12 mouse cellular contexts compared by ENCODE assay signal in genomic region chr5:35609971-35610370, GRCm38 (mm10). TPM values are rescaled to one million over a fixed set of nuclear protein-coding genes. Genes with fewer than 3 reads are reported as not detected.
A peak's percentile ranks its signal among the peaks of the same experiment; 100 is the strongest.
DNase-seq lines count a peak whose midpoint lies in the region; ATAC-seq and TF ChIP-seq lines count a peak whose summit lies in the region.
"Had no signal": no experiment of that assay in that cellular context is flagged by ENCODE, and none has a peak within 500 bp of the region (broad histone marks: within the 10 kb centered on the region; RNA-seq: fewer than 3 reads in every experiment).

No protein-coding gene starts in this region.

- no peak overlapping the region for H3K9ac ChIP-seq in liver, postnatal 0 days (replicated peaks)
- H3K9ac ChIP-seq in liver, embryonic 11.5 days (ENCODE audit: low read depth, low read length), result no peak overlapping the region
- no peak overlapping the region for H3K9ac ChIP-seq in heart, embryonic 11.5 days (ENCODE audit: low read depth, low read length)
- H3K9ac ChIP-seq: heart, embryonic 15.5 days had no signal

- no peak overlapping the region for H3K4me2 ChIP-seq in liver, postnatal 0 days (ENCODE audit: low read depth, low read length)
- no peak overlapping the region for H3K4me2 ChIP-seq in liver, embryonic 11.5 days
- no peak overlapping the region for H3K4me2 ChIP-seq in heart, embryonic 11.5 days
- H3K4me2 ChIP-seq: heart, embryonic 15.5 days had no signal

- TF ChIP-seq CTCF in gastrocnemius, adult 2 months (IDR thresholded peaks at IDR 0.05), result no peak
- TF ChIP-seq CTCF in liver, postnatal 0 days (IDR thresholded peaks at IDR 0.05; ENCODE audit: low read depth), result no peak
- no peak for TF ChIP-seq CTCF in testis, adult 2 months (IDR thresholded peaks at IDR 0.05; ENCODE audit: control insufficient read depth, insufficient read depth, insufficient replicate concordance, low read depth, low read length)

- H3K27me3 ChIP-seq in liver, postnatal 0 days (ENCODE audit: insufficient read depth, low read length), result no peaks in the 10 kb centered on the region
- H3K27me3 ChIP-seq in liver, embryonic 11.5 days (replicated peaks; ENCODE audit: control insufficient read depth, insufficient read depth, low read length), result no peaks in the 10 kb centered on the region
- no peaks in the 10 kb centered on the region for H3K27me3 ChIP-seq in testis, adult 2 months (ENCODE audit: control insufficient read depth, insufficient read depth, low read length)
- H3K27me3 ChIP-seq in heart, embryonic 11.5 days (ENCODE audit: control insufficient read depth, insufficient read depth, low read length), result peaks cover 2% of the 10 kb centered on the region; the same call in 1 of the 2 replicates

- no peak overlapping the region for H3K4me3 ChIP-seq in gastrocnemius, adult 2 months
- no peak overlapping the region for H3K4me3 ChIP-seq in liver, postnatal 0 days (ENCODE audit: low read depth, low read length)
- no peak overlapping the region for H3K4me3 ChIP-seq in liver, embryonic 11.5 days (ENCODE audit: low read depth, low read length)
- peak overlapping the region; percentile 82 for H3K4me3 ChIP-seq in testis, adult 2 months (ENCODE audit: control insufficient read depth, low read depth, low read length)
- no peak overlapping the region for H3K4me3 ChIP-seq in heart, embryonic 11.5 days (ENCODE audit: low read depth, low read length)
- H3K4me3 ChIP-seq: heart, embryonic 15.5 days had no signal

- peak overlapping the region; percentile 74 for H3K27ac ChIP-seq in gastrocnemius, adult 2 months
- H3K27ac ChIP-seq in liver, postnatal 0 days (ENCODE audit: low read depth), result no peak overlapping the region
- no peak overlapping the region for H3K27ac ChIP-seq in liver, embryonic 11.5 days (ENCODE audit: low read depth, low read length)
- 0 out of 2 replicates have a peak overlapping the region, but pooled peaks have one; percentile 15 for H3K27ac ChIP-seq in testis, adult 2 months (ENCODE audit: control insufficient read depth, insufficient read depth, low read depth, low read length)
- H3K27ac ChIP-seq in heart, embryonic 11.5 days (ENCODE audit: low read depth, low read length), result no peak overlapping the region
- H3K27ac ChIP-seq: heart, embryonic 15.5 days had no signal

- H3K4me1 ChIP-seq in liver, postnatal 0 days (ENCODE audit: insufficient read depth), result no peaks in the 10 kb centered on the region; the same call in 1 of the 2 replicates
- H3K4me1 ChIP-seq in liver, embryonic 11.5 days (replicated peaks; ENCODE audit: control insufficient read depth, insufficient read depth, low read length), result no peaks in the 10 kb centered on the region
- no peaks in the 10 kb centered on the region for H3K4me1 ChIP-seq in testis, adult 2 months (ENCODE audit: control insufficient read depth, insufficient read depth, low read length)
- peaks cover 17% of the 10 kb centered on the region for H3K4me1 ChIP-seq in heart, embryonic 11.5 days (ENCODE audit: control insufficient read depth, insufficient read depth, low read length)

- 72% methylated on average over 2 of the region's 2 CpGs for WGBS in liver, postnatal 0 days (ENCODE audit: insufficient replicate concordance)
- WGBS in liver, embryonic 11.5 days, result 65% methylated on average over 2 of the region's 2 CpGs
- WGBS in heart, embryonic 11.5 days (ENCODE audit: insufficient replicate concordance), result 65% methylated on average over 2 of the region's 2 CpGs

- H3K9me3 ChIP-seq in liver, postnatal 0 days (ENCODE audit: low read length), result no peaks in the 10 kb centered on the region
- H3K9me3 ChIP-seq in liver, embryonic 11.5 days (ENCODE audit: control insufficient read depth, low read length), result no peaks in the 10 kb centered on the region
- H3K9me3 ChIP-seq in heart, embryonic 11.5 days (replicated peaks; ENCODE audit: control insufficient read depth, low read length), result no peaks in the 10 kb centered on the region
- H3K9me3 ChIP-seq: heart, embryonic 15.5 days had no signal

- H3K36me3 ChIP-seq in liver, postnatal 0 days (replicated peaks; ENCODE audit: insufficient read depth, low read length), result 0 out of 2 replicates have a peak, but pooled peaks cover 2% of the 10 kb centered on the region
- H3K36me3 ChIP-seq in liver, embryonic 11.5 days (ENCODE audit: control insufficient read depth, insufficient read depth, low read length), result no peaks in the 10 kb centered on the region
- peaks cover 2% of the 10 kb centered on the region for H3K36me3 ChIP-seq in testis, adult 2 months (ENCODE audit: control insufficient read depth, insufficient read depth, low read length)
- H3K36me3 ChIP-seq in heart, embryonic 11.5 days (ENCODE audit: control insufficient read depth, insufficient read depth, low read length), result no peaks in the 10 kb centered on the region; the same call in none of the 2 replicates

- intact Hi-C loops in gastrocnemius, adult 2 months (cut with DNase I), result loop anchor here (5.0 kb wide), 1 partner anchor 62 kb away; no protein-coding TSS in a partner anchor

- TF ChIP-seq EP300 in liver, postnatal 0 days (IDR thresholded peaks at IDR 0.05; ENCODE audit: low read depth), result no peak

- TF ChIP-seq POLR2A in testis, adult 2 months (IDR thresholded peaks at IDR 0.05; ENCODE audit: control insufficient read depth, low read depth, low read length), result no peak

- DNase-seq in gastrocnemius, adult 2 months, result no peak
- DNase-seq in gastrocnemius, postnatal 25 days, result no peak
- no peak for DNase-seq in liver, postnatal 0 days
- no peak for DNase-seq in liver, embryonic 11.5 days (ENCODE audit: low spot score)
- DNase-seq in testis, postnatal 14 days (ENCODE audit: low spot score), result no peak
- DNase-seq in heart, adult 9 months (ENCODE audit: low spot score in 2 of 2), result no peak
- DNase-seq: cerebellum, postnatal 25 days; right cerebral cortex, postnatal 25 days; thymus, postnatal 4 days had no signal

- peak; percentile 12; the same call in 1 of the 2 replicates for ATAC-seq in liver, postnatal 0 days
- ATAC-seq in liver, embryonic 11.5 days (replicated peaks; ENCODE audit: low FRiP score), result no peak
- no peak for ATAC-seq in heart, embryonic 11.5 days (replicated peaks; ENCODE audit: insufficient number of reproducible peaks, low FRiP score, low TSS enrichment)

RNA-seq across cellular contexts. Expression of gene Acox3, which starts 27.1 kb away (rescaled TPM):
- 10 to 100 TPM; 15.4 to 18.0 TPM for total RNA-seq in gastrocnemius, adult 2 months (2021)
- 10 to 100 TPM; 16.4 to 18.9 TPM for total RNA-seq in gastrocnemius, postnatal 25 days (2021)
- polyA plus RNA-seq in liver, postnatal 0 days (2015; fragmentation: Nextera tagmentation; extraction: Ambion mirVana), result 4.0 and 4.3 TPM in 2 replicates
- polyA plus RNA-seq in liver, embryonic 11.5 days (2014; fragmentation: Nextera tagmentation; extraction: Ambion mirVana), result 6.5 and 6.7 TPM in 2 replicates
- 45.2 and 52.9 TPM in 2 replicates for polyA plus RNA-seq in testis, adult 2 months (2012; rRNA removed)
- 10.5 and 11.4 TPM in 2 replicates for polyA plus RNA-seq in heart, embryonic 11.5 days (2014; fragmentation: Nextera tagmentation; extraction: Ambion mirVana)

RNA-seq across cellular contexts. Expression of gene Trmt44, which starts 35.1 kb away (rescaled TPM):
- 1 to 10 TPM; 1.5 to 1.6 TPM for total RNA-seq in gastrocnemius, adult 2 months (2021)
- total RNA-seq in gastrocnemius, postnatal 25 days (2021), result 1 to 10 TPM; 1.5 to 1.6 TPM
- polyA plus RNA-seq in liver, postnatal 0 days (2015; fragmentation: Nextera tagmentation; extraction: Ambion mirVana), result 1.5 and 1.7 TPM in 2 replicates
- 7.8 and 9.2 TPM in 2 replicates for polyA plus RNA-seq in liver, embryonic 11.5 days (2014; fragmentation: Nextera tagmentation; extraction: Ambion mirVana)
- polyA plus RNA-seq in testis, adult 2 months (2012; rRNA removed), result 4.7 and 4.8 TPM in 2 replicates
- 4.6 and 4.9 TPM in 2 replicates for polyA plus RNA-seq in heart, embryonic 11.5 days (2014; fragmentation: Nextera tagmentation; extraction: Ambion mirVana)

Comparison
In these comparisons a context has a peak if more than half of its experiments do, and no peak if none do; other contexts are left out.
1. H3K27ac ChIP-seq: peak in gastrocnemius, adult 2 months (single experiment) and testis, adult 2 months (single experiment); none in liver, postnatal 0 days (single experiment), liver, embryonic 11.5 days (single experiment) and heart, embryonic 11.5 days (single experiment).